Mouse (Mus musculus) heart, embryonic 16.5 days (tissue): Measurements from ENCODE around the gene Kif16b. TPM values are rescaled to one million over a fixed set of nuclear protein-coding genes. Genes with fewer than 3 reads are reported as not detected.
A peak's percentile ranks its signal among the peaks of the same experiment; 100 is the strongest.

ENCODE experiments used
- ATAC-seq: fragments of 200-750 bp; cut with Nextera tagmentation; replicated peaks from 2 replicates; pipeline ENCODE4 v1.8.0; 2017; ENCODE audit warnings: moderate number of reproducible peaks; ENCODE audit not compliant: insufficient read depth, low FRiP score; ENCODE audit errors: extremely low read depth
- H3K27ac ChIP-seq: fragments of 300-500 bp; sonication (generic); 2 replicates; pipeline ENCODE4 v1.5.1; 2014; ENCODE audit warnings: mild to moderate bottlenecking, low read length, control low read depth, moderate library complexity
- H3K27me3 ChIP-seq: fragments of 300-500 bp; sonication (generic); 2 replicates; pipeline ENCODE4 v1.6.1; 2014; ENCODE audit warnings: low read length, mixed read lengths; ENCODE audit not compliant: control insufficient read depth, insufficient read depth
- H3K36me3 ChIP-seq: fragments of 300-500 bp; sonication (generic); 2 replicates; pipeline ENCODE4 v1.6.1; 2014; ENCODE audit not compliant: control insufficient read depth, insufficient read depth
- H3K4me1 ChIP-seq: fragments of 300-500 bp; sonication (generic); 2 replicates; pipeline ENCODE4 v1.6.1; 2014; ENCODE audit warnings: low read length, mixed read lengths; ENCODE audit not compliant: control insufficient read depth, insufficient read depth
- H3K4me2 ChIP-seq: fragments of 300-500 bp; sonication (generic); 2 replicates; pipeline ENCODE4 v1.6.1; 2014; ENCODE audit warnings: low read depth, mild to moderate bottlenecking, control low read depth, low read length
- H3K4me3 ChIP-seq: fragments of 300-500 bp; sonication (generic); 2 replicates; pipeline ENCODE4 v1.5.1; 2014; ENCODE audit warnings: mild to moderate bottlenecking, control low read depth, low read length
- H3K9ac ChIP-seq: fragments of 300-500 bp; sonication (generic); 2 replicates; pipeline ENCODE4 v1.6.1; 2014; ENCODE audit warnings: low read length, control low read depth
- H3K9me3 ChIP-seq: fragments of 300-500 bp; sonication (generic); replicated peaks from 2 replicates; pipeline ENCODE4 v1.6.1; 2016; ENCODE audit warnings: low read length; ENCODE audit not compliant: control insufficient read depth
- WGBS: fragments of 180-500 bp; shearing (Covaris S2); extraction: QIAGEN DNeasy Blood & Tissue Kit; methylation state at CpG from one replicate; pipeline ENCODE4 v1.1.7; 2014; 5-methylcytosine and 5-hydroxymethylcytosine counted together
- polyA plus RNA-seq: library from polyadenylated mRNA; unstranded; fragments of >200 nt; fragmentation: Nextera tagmentation; extraction: Ambion mirVana; gene quantifications from 2 replicates; pipeline ENCODE4 v1.2.1, GENCODE M21; 2015

Kif16b gene
- polyA plus RNA-seq, 1 experiment from 2014 or later: 11.8 TPM

DNA sequence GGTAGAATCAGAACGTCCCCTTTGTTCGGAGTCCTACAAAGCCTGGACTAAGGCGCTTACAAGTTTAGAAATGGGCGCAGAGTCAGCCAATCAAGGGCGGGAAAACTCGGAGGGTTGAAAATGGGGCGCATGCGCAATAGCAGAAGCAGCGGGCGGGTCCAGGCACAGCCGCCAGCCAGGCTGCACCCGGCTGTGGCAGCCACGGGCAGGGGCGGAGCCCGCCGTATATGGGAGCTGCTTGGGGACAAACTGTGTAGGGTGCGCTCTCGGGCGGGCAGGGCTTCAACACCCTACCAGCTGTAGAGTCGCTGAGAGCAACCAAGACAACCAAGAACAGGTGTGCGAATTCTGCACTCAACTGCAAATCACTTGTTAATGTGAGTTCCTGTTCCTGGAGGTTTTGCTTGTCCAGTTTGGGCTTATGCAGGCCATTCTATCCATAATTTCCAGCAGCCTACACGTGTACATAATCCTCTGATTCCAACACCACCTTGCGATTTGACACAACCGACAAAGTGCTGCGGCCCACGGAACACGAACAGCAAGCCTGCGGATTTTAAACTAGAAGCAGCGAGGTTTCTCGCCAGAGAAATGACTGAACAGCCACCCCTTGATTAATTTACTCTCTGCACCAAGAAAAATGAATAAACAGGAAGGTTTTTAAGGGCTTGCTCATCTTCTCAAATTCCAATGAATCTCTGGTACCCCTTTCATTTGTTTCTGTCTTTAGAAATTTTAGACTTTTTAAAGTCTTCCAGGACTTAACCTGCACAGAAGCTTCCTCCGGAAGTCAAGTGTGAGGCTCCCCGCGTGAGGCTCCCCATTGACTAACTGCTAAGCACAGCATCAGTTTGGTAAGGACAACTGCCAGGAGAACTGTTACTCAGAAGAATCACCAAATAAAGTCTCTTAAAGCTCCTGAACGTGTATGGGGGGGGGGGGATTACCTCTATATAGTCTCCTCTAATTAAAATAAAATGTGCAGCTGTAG is 1.9 kb upstream of the Kif16b start:
- Histone ChIP-seq H3K9me3 (no peaks in the 10 kb centered on the region), H3K36me3 (no peaks in the 10 kb centered on the region), H3K4me2 (peak overlapping the region; percentile 89), H3K27me3 (no peaks in the 10 kb centered on the region), H3K4me3 (peak overlapping the region; percentile 58), H3K9ac (peak overlapping the region; percentile 75), H3K27ac (peak overlapping the region; percentile 75), H3K4me1 (peaks cover 9% of the 10 kb centered on the region)
- 6% methylated on average over 34 of the region's 34 CpGs for WGBS
- peak; percentile 93 for ATAC-seq

- 35% methylated on average over 10 of the region's 10 CpGs for WGBS
- Histone ChIP-seq H3K27ac (peak overlapping the region; percentile 83; the same call in 1 of the 2 replicates), H3K4me3 (peak overlapping the region; percentile 83), H3K9ac (peak overlapping the region; percentile 88), H3K9me3 (no peaks in the 10 kb centered on the region), H3K4me2 (peak overlapping the region; percentile 70), H3K36me3 (no peaks in the 10 kb centered on the region), H3K27me3 (no peaks in the 10 kb centered on the region), H3K4me1 (peaks cover 9% of the 10 kb centered on the region)
- ATAC-seq: no peak
Measured at GRCm38 (mm10) chr2:142900120-142900861, 1.0 kb downstream of the Kif16b start.

DNA sequence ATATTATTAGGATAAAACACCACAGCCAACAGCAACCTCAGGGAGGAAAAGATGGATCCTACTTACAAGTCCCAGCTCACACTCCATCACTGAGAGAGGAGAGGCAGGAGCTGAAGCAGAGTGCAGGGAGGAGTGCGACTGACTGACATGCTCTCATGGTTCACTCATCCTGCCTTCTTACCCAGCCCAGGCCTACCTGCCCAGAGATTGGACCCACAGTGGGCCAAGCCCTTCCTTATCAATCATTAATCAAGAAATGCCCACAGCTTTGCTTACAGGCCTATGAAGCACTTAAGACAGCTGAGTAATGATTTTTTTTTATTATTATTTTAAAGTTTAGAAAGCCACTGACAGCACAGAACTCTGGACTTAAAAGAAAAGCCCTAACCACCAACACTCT is 7.6 kb downstream of the Kif16b start:
- Histone ChIP-seq H3K9me3 (no peaks in the 10 kb centered on the region), H3K27me3 (no peaks in the 10 kb centered on the region), H3K4me2 (no peak overlapping the region), H3K36me3 (no peaks in the 10 kb centered on the region), H3K9ac (no peak overlapping the region), H3K4me1 (0 out of 2 replicates have a peak, but pooled peaks cover 2% of the 10 kb centered on the region), H3K27ac (no peak overlapping the region), H3K4me3 (no peak overlapping the region)
- no peak for ATAC-seq
- WGBS: 87% methylated on average over 1 of the region's 1 CpGs

DNA sequence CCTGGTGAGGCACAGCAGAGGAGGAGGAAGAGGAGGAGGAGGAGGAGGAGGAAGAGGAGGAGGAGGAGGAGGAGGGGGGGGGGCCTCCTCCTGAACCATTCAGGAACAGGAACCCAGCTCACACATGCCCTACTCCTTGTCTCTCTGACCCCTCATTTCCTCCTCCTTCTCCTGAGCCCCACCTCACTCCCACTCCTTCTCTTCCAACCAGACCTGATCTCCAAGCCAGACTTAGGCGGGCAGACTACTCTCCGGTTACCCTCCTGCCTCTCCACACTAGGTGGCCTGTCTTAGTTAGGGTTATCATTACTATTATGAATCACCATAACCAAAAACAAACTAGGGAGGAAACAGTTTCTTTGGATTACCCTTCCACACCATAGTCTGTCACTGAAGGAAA is 10.0 kb downstream of the Kif16b start:
- Histone ChIP-seq H3K9ac (no peak overlapping the region), H3K4me1 (0 out of 2 replicates have a peak, but pooled peaks cover 2% of the 10 kb centered on the region), H3K4me3 (no peak overlapping the region), H3K27ac (no peak overlapping the region), H3K4me2 (no peak overlapping the region), H3K9me3 (no peaks in the 10 kb centered on the region), H3K36me3 (no peaks in the 10 kb centered on the region), H3K27me3 (no peaks in the 10 kb centered on the region)
- 51% methylated on average over 2 of the region's 2 CpGs for WGBS
- ATAC-seq: no peak

- 95% methylated on average over 4 of the region's 4 CpGs for WGBS
- no peak overlapping the region for H3K4me3 ChIP-seq
- H3K4me1 ChIP-seq: peaks cover 27% of the 10 kb centered on the region
- H3K36me3 ChIP-seq: no peaks in the 10 kb centered on the region
- no peak overlapping the region for H3K9ac ChIP-seq
- H3K27me3 ChIP-seq: no peaks in the 10 kb centered on the region
- H3K4me2 ChIP-seq: no peak overlapping the region
- no peak for ATAC-seq
- no peaks in the 10 kb centered on the region for H3K9me3 ChIP-seq
- H3K27ac ChIP-seq: no peak overlapping the region
Measured at GRCm38 (mm10) chr2:142884456-142884855, 16.9 kb downstream of the Kif16b start.

DNA sequence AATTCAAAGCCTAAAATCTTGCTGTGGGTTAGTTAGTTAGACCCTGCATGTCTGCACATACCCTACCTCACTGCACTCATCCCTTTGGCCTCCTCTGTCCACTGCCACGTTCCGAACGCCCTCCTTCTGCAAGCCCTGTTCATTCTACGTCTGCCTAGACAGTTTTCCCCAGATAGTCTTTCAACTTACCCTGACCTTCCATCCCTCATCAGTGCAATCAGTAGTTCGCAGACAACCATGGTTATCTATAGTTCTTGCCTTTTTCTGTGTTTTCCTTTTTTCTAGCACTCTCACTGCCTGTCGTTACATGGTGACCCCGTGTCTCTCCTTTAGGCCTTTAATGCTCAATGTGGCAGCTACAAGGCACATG is 17.7 kb downstream of the Kif16b start:
- Histone ChIP-seq H3K4me2 (no peak overlapping the region), H3K27ac (no peak overlapping the region), H3K9ac (no peak overlapping the region), H3K4me1 (peaks cover 27% of the 10 kb centered on the region), H3K36me3 (no peaks in the 10 kb centered on the region), H3K27me3 (no peaks in the 10 kb centered on the region), H3K4me3 (no peak overlapping the region), H3K9me3 (no peaks in the 10 kb centered on the region)
- ATAC-seq: no peak
- 65% methylated on average over 7 of the region's 7 CpGs for WGBS

DNA sequence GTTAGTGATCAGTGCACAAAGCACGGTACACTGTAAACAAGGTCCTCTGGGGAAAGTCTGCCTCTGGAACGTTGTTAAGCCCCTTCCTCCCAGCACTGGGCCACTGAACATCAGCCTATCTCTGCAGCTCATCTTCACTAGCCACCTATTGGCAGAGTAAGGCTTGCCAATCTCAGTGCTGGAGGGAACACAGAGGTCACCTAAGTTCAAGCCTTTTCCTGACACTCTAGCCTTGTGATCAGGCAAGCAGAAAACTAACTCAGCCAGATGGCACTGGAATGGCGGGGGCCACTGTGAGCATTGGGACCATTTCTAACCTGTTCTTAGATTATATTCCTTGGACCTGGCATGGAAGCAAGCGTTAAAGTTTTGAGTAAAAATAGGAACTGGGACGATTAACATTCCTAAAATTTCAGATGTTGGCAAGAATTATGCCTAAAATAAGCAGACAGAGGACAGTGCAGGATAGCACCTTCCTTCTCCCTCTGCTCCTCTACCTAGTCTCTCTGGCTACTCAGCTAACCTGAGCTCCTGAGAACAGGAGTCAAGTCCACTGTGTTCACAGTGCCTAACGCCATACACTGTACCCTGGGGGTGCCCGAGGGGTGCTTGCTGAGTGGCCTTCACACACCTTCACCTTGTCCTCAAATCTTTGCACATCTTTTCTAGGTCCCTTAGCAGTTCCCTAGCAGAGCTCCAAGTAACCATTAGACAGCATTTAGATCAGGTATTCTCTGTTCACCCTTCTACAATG is 18.3 kb downstream of the Kif16b start:
- no peaks in the 10 kb centered on the region for H3K36me3 ChIP-seq
- H3K4me3 ChIP-seq: no peak overlapping the region
- H3K27me3 ChIP-seq: no peaks in the 10 kb centered on the region
- 58% methylated on average over 7 of the region's 7 CpGs for WGBS
- no peak overlapping the region for H3K27ac ChIP-seq
- H3K9me3 ChIP-seq: no peaks in the 10 kb centered on the region
- ATAC-seq: no peak
- H3K9ac ChIP-seq: no peak overlapping the region
- peaks cover 27% of the 10 kb centered on the region for H3K4me1 ChIP-seq
- H3K4me2 ChIP-seq: no peak overlapping the region

DNA sequence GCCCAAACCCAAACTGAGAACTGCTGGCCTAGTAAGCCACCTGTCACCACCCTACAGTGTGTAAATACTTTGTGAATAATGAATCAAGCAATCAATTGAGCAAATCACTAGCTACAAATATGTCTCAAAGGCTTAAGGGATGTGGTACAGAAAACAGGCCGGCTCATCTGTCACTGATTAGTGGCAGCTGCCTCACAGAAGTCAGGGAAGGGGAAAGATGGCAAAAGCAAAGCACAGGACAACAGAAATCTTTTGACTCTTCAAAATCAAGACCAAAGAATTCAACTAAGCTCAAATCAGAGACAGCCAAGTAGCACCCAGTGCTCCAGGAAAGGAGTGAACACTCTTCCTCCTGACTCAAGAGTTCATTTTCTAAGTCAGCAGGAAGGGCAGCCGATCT is 18.9 kb downstream of the Kif16b start:
- no peaks in the 10 kb centered on the region for H3K36me3 ChIP-seq
- H3K4me2 ChIP-seq: no peak overlapping the region
- WGBS: 75% methylated on average over 2 of the region's 2 CpGs
- no peak for ATAC-seq
- peaks cover 27% of the 10 kb centered on the region for H3K4me1 ChIP-seq
- H3K9ac ChIP-seq: no peak overlapping the region
- no peak overlapping the region for H3K4me3 ChIP-seq
- H3K9me3 ChIP-seq: no peaks in the 10 kb centered on the region
- no peaks in the 10 kb centered on the region for H3K27me3 ChIP-seq
- no peak overlapping the region for H3K27ac ChIP-seq
